Mouse (Mus musculus): Measurements from ENCODE around the gene Rims3.

- no peak for TF ChIP-seq CTCF (IDR thresholded peaks at IDR 0.05)
- peak; percentile 85 for TF ChIP-seq EP300 (IDR thresholded peaks at IDR 0.05)
Measured at GRCm38 (mm10) chr4:120813762-120814161, 40.9 kb upstream of the Rims3 start.

Data from lung, postnatal 0 days (tissue).